Mouse (Mus musculus) hindbrain, embryonic 13.5 days (tissue): ENCODE data around the gene Lgi4. TPM values are rescaled to one million over a fixed set of nuclear protein-coding genes. Genes with fewer than 3 reads are reported as not detected.

Experiments used
- ATAC-seq: fragments of 200-750 bp; cut with Nextera tagmentation; 2 replicates; pipeline ENCODE4 v1.8.0; 2017; ENCODE audit warnings: moderate TSS enrichment; ENCODE audit not compliant: low FRiP score
- H3K27ac ChIP-seq: fragments of 300-500 bp; sonication (generic); 2 replicates; pipeline ENCODE4 v1.5.1; 2015; ENCODE audit warnings: inconsistent platforms, mild to moderate bottlenecking, moderate library complexity
- H3K27me3 ChIP-seq: fragments of 300-500 bp; sonication (generic); 2 replicates; pipeline ENCODE4 v1.6.1; 2015; ENCODE audit warnings: mild to moderate bottlenecking, inconsistent platforms
- H3K36me3 ChIP-seq: fragments of 300-500 bp; sonication (generic); 2 replicates; pipeline ENCODE4 v1.6.1; 2015; ENCODE audit warnings: mild to moderate bottlenecking, inconsistent platforms
- H3K4me1 ChIP-seq: fragments of 300-500 bp; sonication (generic); replicated peaks from 2 replicates; pipeline ENCODE4 v1.6.1; 2015; ENCODE audit warnings: inconsistent platforms
- H3K4me2 ChIP-seq: fragments of 300-500 bp; sonication (generic); 2 replicates; pipeline ENCODE4 v1.6.1; 2015; ENCODE audit warnings: inconsistent platforms, mild to moderate bottlenecking, moderate library complexity
- H3K4me3 ChIP-seq: fragments of 300-500 bp; sonication (generic); 2 replicates; pipeline ENCODE4 v1.5.1; 2015; ENCODE audit warnings: mild to moderate bottlenecking, inconsistent platforms
- H3K9ac ChIP-seq: fragments of 300-500 bp; sonication (generic); 2 replicates; pipeline ENCODE4 v1.6.1; 2015; ENCODE audit warnings: mild to moderate bottlenecking, inconsistent platforms
- H3K9me3 ChIP-seq: fragments of 300-500 bp; sonication (generic); 2 replicates; pipeline ENCODE4 v1.6.1; 2016; ENCODE audit warnings: inconsistent platforms
- WGBS: fragments of 180-500 bp; shearing (Covaris S2); methylation state at CpG from one replicate; pipeline ENCODE4 v1.1.7; 2015; 5-methylcytosine and 5-hydroxymethylcytosine counted together
- polyA plus RNA-seq: library from polyadenylated mRNA; unstranded; fragments of >200 nt; fragmentation: Nextera tagmentation; extraction: Ambion mirVana; gene quantifications from 2 replicates; pipeline ENCODE4 v1.2.1, GENCODE M21; 2015

The Lgi4 gene
- 1.1 and 1.6 TPM in 2 replicates for polyA plus RNA-seq

GRCm38 (mm10) chr7:31059108-31059507, at the start of gene Lgi4:
Lgi4 (plus strand) TSS chr7:31059342.
- Histone ChIP-seq H3K27ac (0 out of 2 replicates have a peak within 1 kb of the TSS, but pooled peaks have one; percentile 35), H3K36me3 (no peaks in the 10 kb centered on the region), H3K4me3 (no peak within 1 kb of the TSS), H3K9me3 (no peaks in the 10 kb centered on the region), H3K4me1 (peaks cover 12% of the 10 kb centered on the region), H3K4me2 (no peak within 1 kb of the TSS), H3K27me3 (peaks cover 12% of the 10 kb centered on the region), H3K9ac (no peak within 1 kb of the TSS; the same call in 1 of the 2 replicates)
- 10% methylated on average over 2 of the region's 2 CpGs for WGBS
- ATAC-seq: 0 out of 2 replicates have a peak, but pooled peaks have one; percentile 41

GRCm38 (mm10) chr7:31012971-31013370, 46.2 kb upstream of the Lgi4 start:
- Histone ChIP-seq H3K9ac (no peak overlapping the region), H3K4me3 (no peak overlapping the region), H3K4me1 (peaks cover 12% of the 10 kb centered on the region), H3K9me3 (no peaks in the 10 kb centered on the region), H3K27me3 (no peaks in the 10 kb centered on the region), H3K4me2 (no peak overlapping the region), H3K36me3 (no peaks in the 10 kb centered on the region), H3K27ac (no peak overlapping the region)
- ATAC-seq: no peak
- WGBS: 81% methylated on average over 5 of the region's 5 CpGs

GRCm38 (mm10) chr7:31017104-31017901, 41.8 kb upstream of the Lgi4 start:
- Histone ChIP-seq H3K4me2 (no peak overlapping the region), H3K27ac (no peak overlapping the region), H3K4me1 (peaks cover 12% of the 10 kb centered on the region), H3K27me3 (no peaks in the 10 kb centered on the region), H3K36me3 (no peaks in the 10 kb centered on the region), H3K4me3 (no peak overlapping the region), H3K9me3 (no peaks in the 10 kb centered on the region), H3K9ac (no peak overlapping the region)
- 65% methylated on average over 10 of the region's 10 CpGs for WGBS
- ATAC-seq: 0 out of 2 replicates have a peak, but pooled peaks have one; percentile 13

DNA sequence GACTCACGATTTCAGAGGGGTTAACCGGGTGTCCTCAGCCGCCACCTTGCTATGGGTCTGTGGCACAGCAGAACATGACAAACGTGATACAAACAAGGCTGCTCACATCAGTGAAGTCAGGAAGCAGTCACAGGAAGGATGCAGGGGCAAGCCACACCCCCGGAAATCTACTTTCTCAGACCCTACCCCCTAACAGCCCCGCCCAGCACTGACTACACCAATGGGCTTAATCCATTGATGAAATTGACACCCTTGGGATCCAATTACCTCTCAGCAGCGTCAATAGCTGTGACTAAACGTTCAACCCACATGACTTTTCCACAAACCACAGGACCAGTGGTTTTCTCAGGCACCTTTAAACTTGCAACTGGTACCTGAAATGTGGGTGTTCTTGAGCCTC, 30.5 kb upstream of the Lgi4 start:
- 78% methylated on average over 8 of the region's 8 CpGs for WGBS
- Histone ChIP-seq H3K4me2 (no peak overlapping the region), H3K4me1 (no peaks in the 10 kb centered on the region), H3K36me3 (no peaks in the 10 kb centered on the region), H3K9ac (no peak overlapping the region), H3K9me3 (no peaks in the 10 kb centered on the region), H3K4me3 (no peak overlapping the region), H3K27ac (no peak overlapping the region), H3K27me3 (no peaks in the 10 kb centered on the region)
- no peak for ATAC-seq

- H3K4me3 ChIP-seq: no peak overlapping the region
- WGBS: 71% methylated on average over 2 of the region's 2 CpGs
- H3K27ac ChIP-seq: no peak overlapping the region
- no peaks in the 10 kb centered on the region for H3K27me3 ChIP-seq
- H3K4me1 ChIP-seq: no peaks in the 10 kb centered on the region
- no peak overlapping the region for H3K9ac ChIP-seq
- no peaks in the 10 kb centered on the region for H3K9me3 ChIP-seq
- H3K4me2 ChIP-seq: no peak overlapping the region
- no peak for ATAC-seq
- H3K36me3 ChIP-seq: no peaks in the 10 kb centered on the region
Observed at GRCm38 (mm10) chr7:31030717-31031116, 28.4 kb upstream of the Lgi4 start.

DNA sequence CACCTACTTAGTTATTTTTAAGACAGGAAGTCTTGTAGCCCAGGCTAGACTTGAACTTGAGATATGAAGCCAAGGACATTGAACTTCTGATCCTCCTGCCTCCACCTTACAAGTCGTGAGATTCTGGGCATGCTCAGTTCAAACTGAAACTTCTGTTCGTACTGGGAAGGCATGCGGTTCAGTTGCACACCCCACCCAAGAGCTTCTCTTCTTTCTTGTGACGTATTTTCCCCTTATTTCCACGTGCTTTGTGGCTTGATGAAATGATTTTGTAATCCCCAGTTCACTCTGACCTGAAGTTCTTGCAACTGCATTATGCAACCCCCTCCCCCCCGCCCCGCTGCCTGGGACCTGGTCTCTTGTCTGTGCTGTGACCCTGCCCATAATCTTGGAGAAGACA, 27.4 kb upstream of the Lgi4 start:
- ATAC-seq: no peak
- H3K36me3 ChIP-seq: no peaks in the 10 kb centered on the region
- no peak overlapping the region for H3K9ac ChIP-seq
- WGBS: 87% methylated on average over 7 of the region's 7 CpGs
- H3K4me3 ChIP-seq: no peak overlapping the region
- no peaks in the 10 kb centered on the region for H3K4me1 ChIP-seq
- H3K9me3 ChIP-seq: no peaks in the 10 kb centered on the region
- no peaks in the 10 kb centered on the region for H3K27me3 ChIP-seq
- no peak overlapping the region for H3K27ac ChIP-seq
- H3K4me2 ChIP-seq: no peak overlapping the region

DNA sequence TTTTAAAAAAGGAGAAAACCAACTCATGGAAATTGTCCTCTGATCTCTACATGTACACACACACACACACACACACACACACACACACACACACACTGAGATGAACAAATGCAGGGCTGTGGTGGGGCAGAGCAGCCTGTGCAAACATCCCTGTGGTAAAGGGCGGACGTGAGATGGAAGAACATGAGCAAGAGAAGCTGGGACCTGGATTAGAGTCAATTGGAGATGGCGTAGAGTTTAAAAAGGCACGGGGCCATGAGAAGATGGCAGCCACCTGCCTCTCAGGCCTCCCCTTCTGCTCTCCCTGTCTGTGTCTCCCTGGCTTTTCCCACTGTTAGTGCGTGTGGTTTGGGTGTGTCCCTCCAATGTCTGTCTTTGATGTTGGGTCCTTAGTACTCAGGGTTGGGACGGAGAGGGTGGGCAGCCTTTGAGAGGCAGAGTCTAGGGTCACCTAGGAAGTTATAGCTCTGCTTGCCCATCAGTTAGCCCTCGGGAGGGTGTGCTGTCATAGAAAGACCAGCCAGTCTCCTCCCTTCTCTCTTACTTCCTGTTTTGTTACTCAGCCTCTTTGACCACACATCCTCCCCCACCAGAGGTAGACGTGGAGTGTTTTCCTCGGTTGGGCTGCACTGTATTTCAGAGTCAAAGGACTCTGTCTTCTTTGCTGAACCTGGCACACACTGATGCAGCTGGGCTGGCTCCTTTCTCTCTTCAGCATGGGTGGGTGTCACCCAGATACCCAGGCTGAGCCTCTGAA, 25.6 kb upstream of the Lgi4 start:
- Histone ChIP-seq H3K27me3 (no peaks in the 10 kb centered on the region), H3K4me3 (no peak overlapping the region), H3K4me1 (no peaks in the 10 kb centered on the region), H3K36me3 (no peaks in the 10 kb centered on the region), H3K9ac (no peak overlapping the region), H3K27ac (no peak overlapping the region), H3K9me3 (no peaks in the 10 kb centered on the region), H3K4me2 (no peak overlapping the region)
- WGBS: 79% methylated on average over 9 of the region's 9 CpGs
- ATAC-seq: no peak

DNA sequence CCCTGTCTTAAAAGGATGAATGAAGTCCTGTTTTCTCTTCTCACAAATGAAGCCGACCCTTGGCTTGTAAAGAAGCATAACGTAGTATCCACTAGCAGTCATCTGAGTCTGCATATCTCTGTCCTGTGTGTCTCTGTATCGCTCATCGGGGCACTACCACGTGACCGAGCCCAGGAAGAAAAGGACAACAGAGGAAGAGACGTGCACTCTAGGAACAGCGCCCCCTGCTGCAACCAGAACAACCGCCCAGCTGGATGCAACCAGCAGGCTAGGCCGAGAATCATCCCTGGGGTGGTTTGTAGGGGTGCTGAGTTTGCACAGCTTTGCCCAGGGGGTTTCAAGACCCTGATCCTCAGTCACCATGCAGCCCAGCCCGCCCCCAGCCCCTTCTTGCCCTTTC, 24.4 kb upstream of the Lgi4 start:
- no peak for ATAC-seq
- 63% methylated on average over 11 of the region's 11 CpGs for WGBS
- Histone ChIP-seq H3K27me3 (peaks cover 10% of the 10 kb centered on the region; the same call in 1 of the 2 replicates), H3K4me2 (no peak overlapping the region), H3K9me3 (no peaks in the 10 kb centered on the region), H3K4me1 (no peaks in the 10 kb centered on the region), H3K9ac (no peak overlapping the region), H3K36me3 (no peaks in the 10 kb centered on the region), H3K4me3 (no peak overlapping the region), H3K27ac (no peak overlapping the region)

DNA sequence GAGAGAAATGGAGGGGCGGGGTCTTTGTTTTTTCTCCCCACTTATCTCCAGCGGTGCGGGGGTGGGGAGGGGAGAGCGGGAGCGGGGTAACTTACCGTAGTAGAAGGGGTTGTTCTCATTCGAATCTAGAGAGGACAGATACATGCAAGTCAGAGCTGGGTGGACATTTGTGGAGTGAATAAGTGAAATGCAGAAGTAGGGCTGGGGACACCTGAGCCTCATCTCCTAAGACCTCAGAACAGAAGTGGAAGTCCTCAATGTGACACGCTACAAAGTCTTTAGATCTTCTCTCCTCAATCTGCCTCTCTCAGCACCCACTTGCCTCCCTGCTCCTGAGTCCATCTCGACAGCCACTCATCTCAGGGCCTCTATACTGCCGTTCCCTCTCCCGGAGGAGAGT, 23.9 kb upstream of the Lgi4 start:
- H3K9me3 ChIP-seq: no peaks in the 10 kb centered on the region
- H3K36me3 ChIP-seq: no peaks in the 10 kb centered on the region
- no peak overlapping the region for H3K4me2 ChIP-seq
- H3K27me3 ChIP-seq: peaks cover 14% of the 10 kb centered on the region
- ATAC-seq: no peak
- H3K9ac ChIP-seq: no peak overlapping the region
- H3K4me1 ChIP-seq: no peaks in the 10 kb centered on the region
- WGBS: 83% methylated on average over 11 of the region's 11 CpGs
- no peak overlapping the region for H3K4me3 ChIP-seq
- no peak overlapping the region for H3K27ac ChIP-seq

- Histone ChIP-seq H3K36me3 (no peaks in the 10 kb centered on the region), H3K4me1 (peaks cover 5% of the 10 kb centered on the region), H3K9ac (no peak overlapping the region), H3K27ac (no peak overlapping the region), H3K4me3 (no peak overlapping the region), H3K4me2 (no peak overlapping the region), H3K27me3 (peaks cover 31% of the 10 kb centered on the region), H3K9me3 (no peaks in the 10 kb centered on the region)
- WGBS: 88% methylated on average over 7 of the region's 7 CpGs
- ATAC-seq: no peak
Observed at GRCm38 (mm10) chr7:31036917-31037316, 22.2 kb upstream of the Lgi4 start.

- no peak overlapping the region for H3K9ac ChIP-seq
- no peak overlapping the region for H3K4me2 ChIP-seq
- H3K36me3 ChIP-seq: no peaks in the 10 kb centered on the region
- no peak overlapping the region for H3K27ac ChIP-seq
- WGBS: 68% methylated on average over 2 of the region's 2 CpGs
- H3K27me3 ChIP-seq: peaks cover 38% of the 10 kb centered on the region
- peaks cover 13% of the 10 kb centered on the region for H3K4me1 ChIP-seq
- no peak for ATAC-seq
- H3K9me3 ChIP-seq: no peaks in the 10 kb centered on the region
- H3K4me3 ChIP-seq: no peak overlapping the region
Observed at GRCm38 (mm10) chr7:31037675-31038074, 21.5 kb upstream of the Lgi4 start.

- WGBS: 80% methylated on average over 4 of the region's 4 CpGs
- no peak for ATAC-seq
Observed at GRCm38 (mm10) chr7:31039011-31039410, 20.1 kb upstream of the Lgi4 start.

More at GRCm38 (mm10) chr7:31039011-31039410, 20.1 kb upstream of the Lgi4 start:
- Histone ChIP-seq H3K9me3 (no peaks in the 10 kb centered on the region), H3K4me1 (peaks cover 14% of the 10 kb centered on the region), H3K27ac (no peak overlapping the region; the same call in 1 of the 2 replicates), H3K27me3 (peaks cover 52% of the 10 kb centered on the region), H3K36me3 (no peaks in the 10 kb centered on the region), H3K4me3 (no peak overlapping the region), H3K4me2 (no peak overlapping the region), H3K9ac (no peak overlapping the region)
